Mouse (Mus musculus) thymus, adult 2 months (tissue): Measurements from ENCODE around the gene Pwwp2b.

Experiments used
- CTCF ChIP-seq: fragments of 200-500 bp; IDR thresholded peaks from 2 replicates; pipeline ENCODE4 v1.5.1; 2012; ENCODE audit warnings: mild to moderate bottlenecking, control low read depth, low read length, moderate library complexity, borderline replicate concordance; ENCODE audit not compliant: control insufficient read depth, poor library complexity, insufficient read depth; ENCODE audit errors: extremely low read depth
- POLR2A ChIP-seq: fragments of 200-500 bp; IDR thresholded peaks from 2 replicates; pipeline ENCODE4 v1.6.1; 2012; ENCODE audit warnings: mild to moderate bottlenecking, low read length, control low read depth, moderate library complexity; ENCODE audit not compliant: control insufficient read depth, poor library complexity, insufficient read depth; ENCODE audit errors: extremely low read depth

DNA sequence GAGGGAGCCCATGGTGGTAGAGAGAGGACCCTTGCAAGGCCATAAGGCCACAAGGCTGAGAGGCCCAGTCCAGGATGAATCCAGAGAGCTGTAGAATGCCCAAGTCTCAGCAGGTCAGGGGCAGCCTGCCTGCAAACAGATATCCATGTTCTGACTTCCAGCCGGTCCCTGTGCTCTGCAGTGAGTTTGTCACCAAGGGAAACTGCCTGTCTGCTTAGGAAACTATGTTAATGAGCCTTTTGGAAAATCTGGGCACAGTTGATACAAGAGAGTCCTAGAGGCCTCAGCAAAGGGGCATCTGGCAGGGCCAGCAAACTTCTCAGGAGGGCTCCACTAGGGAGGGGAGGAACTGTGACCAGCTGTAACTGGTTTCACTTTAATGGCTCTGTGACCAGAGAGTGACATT is 70.7 kb downstream of the Pwwp2b start:
- no peak for TF ChIP-seq CTCF
- TF ChIP-seq POLR2A, result no peak
